Mouse (Mus musculus) spleen, adult 2 months (tissue): ENCODE results near the gene 9430007A20Rik.

Source experiments
- CTCF ChIP-seq: fragments of 200-500 bp; IDR thresholded peaks from 2 replicates; pipeline ENCODE4 v1.5.1; 2011; ENCODE audit warnings: mild to moderate bottlenecking, inconsistent platforms; ENCODE audit not compliant: insufficient read depth, insufficient read length, insufficient replicate concordance; ENCODE audit errors: extremely low read depth
- POLR2A ChIP-seq: fragments of 200-500 bp; IDR thresholded peaks from 2 replicates; pipeline ENCODE4 v1.6.1; 2011; ENCODE audit warnings: low read depth, low read length, inconsistent platforms

GRCm38 (mm10) chr4:144565034-144565433, 45.4 kb downstream of the 9430007A20Rik start, which contains the start of gene Gm13124:
- no peak for TF ChIP-seq POLR2A
- no peak for TF ChIP-seq CTCF
